Mouse (Mus musculus) cortical plate, adult 2 months (tissue): ENCODE measurements around the gene Coq8a. TPM values are rescaled to one million over a fixed set of nuclear protein-coding genes. Genes with fewer than 3 reads are reported as not detected.
A peak's percentile ranks its signal among the peaks of the same experiment; 100 is the strongest.

Source experiments
- H3K27ac ChIP-seq: fragments of 200-500 bp; 2 replicates; pipeline ENCODE4 v1.5.1; 2012; ENCODE audit warnings: low read length, control low read depth, inconsistent platforms; ENCODE audit not compliant: insufficient read depth
- H3K4me1 ChIP-seq: fragments of 200-500 bp; 2 replicates; pipeline ENCODE4 v1.6.1; 2011; ENCODE audit warnings: low read length; ENCODE audit not compliant: control insufficient read depth, insufficient read depth
- H3K4me3 ChIP-seq: fragments of 200-500 bp; 2 replicates; pipeline ENCODE4 v1.5.1; 2011; ENCODE audit warnings: mild to moderate bottlenecking, low read length, control low read depth; ENCODE audit not compliant: insufficient read depth
- CTCF ChIP-seq: fragments of 200-500 bp; IDR thresholded peaks from 2 replicates; pipeline ENCODE4 v1.5.1; 2011; ENCODE audit warnings: mild to moderate bottlenecking, control low read depth, low read length; ENCODE audit not compliant: insufficient read depth; ENCODE audit errors: extremely low read depth
- POLR2A ChIP-seq: fragments of 200-500 bp; IDR thresholded peaks from 2 replicates; pipeline ENCODE4 v1.6.1; 2011; ENCODE audit warnings: mild to moderate bottlenecking, low read length, control low read depth; ENCODE audit not compliant: insufficient read depth; ENCODE audit errors: extremely low read depth
- polyA plus RNA-seq: library from polyadenylated mRNA; depleted of rRNA; stranded (reverse); fragments of >200 nt; gene quantifications from 2 replicates; pipeline ENCODE4 v1.2.3, GENCODE M21; 2012

The Coq8a gene
- polyA plus RNA-seq, 1 experiment: 35.9 TPM

- H3K4me3 ChIP-seq: no peak overlapping the region
- H3K27ac ChIP-seq: no peak overlapping the region
- no peaks in the 10 kb centered on the region for H3K4me1 ChIP-seq
- TF ChIP-seq CTCF (no peak), POLR2A (no peak)
Measured at GRCm38 (mm10) chr1:180179840-180180239, 19.6 kb downstream of the Coq8a start.

DNA sequence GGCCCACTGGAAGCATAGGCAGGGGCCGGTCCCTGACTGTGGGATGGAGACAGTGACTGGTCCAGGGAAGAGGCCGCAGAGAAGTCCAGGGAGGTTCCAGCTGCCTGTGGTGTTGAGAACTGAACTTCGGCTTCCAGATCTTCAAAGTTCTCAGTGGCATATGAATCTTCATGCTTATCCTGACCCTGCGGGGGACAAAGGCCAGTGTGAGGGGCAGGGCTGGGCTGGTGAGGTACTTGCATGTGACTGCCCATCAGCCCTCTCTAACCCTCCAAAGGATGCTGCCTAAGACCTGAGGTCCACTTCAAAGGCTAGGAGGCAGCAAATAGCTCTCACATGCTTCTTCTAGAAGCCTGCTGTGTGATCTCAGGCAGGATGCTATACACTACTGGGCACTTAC is 20.3 kb downstream of the Coq8a start:
- Histone ChIP-seq H3K4me3 (no peak overlapping the region), H3K4me1 (no peaks in the 10 kb centered on the region), H3K27ac (no peak overlapping the region)
- TF ChIP-seq POLR2A (no peak), CTCF (no peak)

DNA sequence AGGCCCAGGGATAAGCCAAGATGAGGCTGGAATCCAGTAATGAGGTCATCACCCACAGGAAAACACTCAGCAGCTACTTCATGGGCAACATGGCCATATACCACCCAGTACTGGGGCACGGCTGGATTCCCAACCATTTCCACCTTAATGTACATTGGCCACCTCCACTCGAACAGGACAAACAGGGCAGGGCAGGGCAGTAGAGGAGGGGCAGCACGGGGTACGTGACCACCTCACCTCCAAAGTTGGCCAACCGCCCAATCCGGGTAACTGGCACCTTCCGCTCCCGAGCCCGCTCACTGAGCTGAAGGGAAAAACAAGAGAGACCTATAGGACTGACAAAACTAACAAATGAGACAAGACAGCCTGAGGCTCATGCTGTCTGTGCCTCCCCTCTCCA is 21.1 kb downstream of the Coq8a start:
- Histone ChIP-seq H3K27ac (no peak overlapping the region), H3K4me3 (no peak overlapping the region), H3K4me1 (no peaks in the 10 kb centered on the region)
- TF ChIP-seq POLR2A: no peak
- TF ChIP-seq CTCF: no peak

DNA sequence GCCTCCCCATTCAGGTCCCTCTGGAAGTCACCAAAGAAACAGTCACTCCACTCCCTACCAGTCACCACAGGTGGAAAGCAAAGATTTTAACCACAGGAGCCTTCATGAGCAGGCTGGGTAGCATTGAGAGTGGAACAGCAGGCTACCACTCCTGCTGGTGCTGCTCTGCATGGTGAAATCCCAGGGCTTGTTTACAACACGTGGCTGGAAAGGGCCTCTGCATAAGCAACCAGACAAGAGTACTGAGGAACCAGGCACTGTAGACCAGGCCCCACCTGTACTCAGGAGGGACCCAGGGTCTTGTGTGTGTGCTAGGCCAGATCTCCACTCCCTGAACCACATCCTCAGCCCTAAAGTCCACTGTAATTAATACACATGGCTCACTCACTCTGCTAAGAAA is 22.6 kb downstream of the Coq8a start:
- H3K4me1 ChIP-seq: no peaks in the 10 kb centered on the region
- no peak overlapping the region for H3K27ac ChIP-seq
- TF ChIP-seq POLR2A: no peak
- no peak for TF ChIP-seq CTCF
- H3K4me3 ChIP-seq: no peak overlapping the region

- Histone ChIP-seq H3K4me3 (no peak overlapping the region), H3K27ac (no peak overlapping the region), H3K4me1 (no peaks in the 10 kb centered on the region)
- TF ChIP-seq CTCF (no peak), POLR2A (no peak)
Measured at GRCm38 (mm10) chr1:180175635-180176034, 23.8 kb downstream of the Coq8a start.

GRCm38 (mm10) chr1:180175167-180175566 is 24.2 kb downstream of the Coq8a start:
- Histone ChIP-seq H3K27ac (no peak overlapping the region), H3K4me1 (no peaks in the 10 kb centered on the region), H3K4me3 (no peak overlapping the region)
- peak; percentile 70 for TF ChIP-seq CTCF
- no peak for TF ChIP-seq POLR2A

GRCm38 (mm10) chr1:180174718-180175117 is 24.7 kb downstream of the Coq8a start:
- TF ChIP-seq CTCF: no peak
- TF ChIP-seq POLR2A: no peak

GRCm38 (mm10) chr1:180173017-180173416 is 26.4 kb downstream of the Coq8a start:
- TF ChIP-seq CTCF (no peak), POLR2A (no peak)
- no peaks in the 10 kb centered on the region for H3K4me1 ChIP-seq
- H3K27ac ChIP-seq: no peak overlapping the region
- H3K4me3 ChIP-seq: no peak overlapping the region

More at GRCm38 (mm10) chr1:180174718-180175117, 24.7 kb downstream of the Coq8a start:
- Histone ChIP-seq H3K4me3 (no peak overlapping the region), H3K4me1 (no peaks in the 10 kb centered on the region), H3K27ac (no peak overlapping the region)

GRCm38 (mm10) chr1:180172600-180172999 is 26.8 kb downstream of the Coq8a start:
- no peaks in the 10 kb centered on the region for H3K4me1 ChIP-seq
- no peak overlapping the region for H3K27ac ChIP-seq
- no peak overlapping the region for H3K4me3 ChIP-seq
- TF ChIP-seq POLR2A: no peak
- TF ChIP-seq CTCF: no peak

DNA sequence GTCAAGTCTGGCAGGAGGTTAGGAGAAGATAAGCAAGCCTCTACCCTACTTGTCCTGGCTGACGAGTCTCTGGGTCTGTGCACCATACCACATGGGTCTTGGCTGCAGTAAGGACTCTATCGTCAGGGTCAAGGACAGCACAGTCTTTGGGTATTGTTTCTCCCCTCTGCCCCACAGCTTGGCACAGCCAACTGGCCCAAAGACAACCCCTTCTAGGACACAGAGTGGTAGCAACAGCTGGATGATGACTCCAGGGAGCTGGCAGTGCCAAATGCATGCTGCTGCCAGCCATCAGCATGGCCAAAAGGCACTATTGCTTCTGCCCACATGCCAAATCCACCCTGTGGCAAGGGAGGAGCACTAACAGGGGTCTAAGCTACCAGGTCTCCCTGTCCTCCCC is 27.5 kb downstream of the Coq8a start:
- Histone ChIP-seq H3K4me1 (no peaks in the 10 kb centered on the region), H3K4me3 (no peak overlapping the region), H3K27ac (no peak overlapping the region)
- no peak for TF ChIP-seq CTCF
- no peak for TF ChIP-seq POLR2A

GRCm38 (mm10) chr1:180170071-180170470 is 29.3 kb downstream of the Coq8a start:
- TF ChIP-seq POLR2A (no peak), CTCF (no peak)
- H3K4me3 ChIP-seq: no peak overlapping the region
- no peaks in the 10 kb centered on the region for H3K4me1 ChIP-seq
- no peak overlapping the region for H3K27ac ChIP-seq
